Mouse (Mus musculus) lung, adult 2 months (tissue): ENCODE measurements around the gene Man1c1. TPM values are rescaled to one million over a fixed set of nuclear protein-coding genes. Genes with fewer than 3 reads are reported as not detected.

Experiments
- DNase-seq: peaks from one replicate; pipeline ENCODE4 v3.0.0; 2022
- H3K4me1 ChIP-seq: fragments of 200-500 bp; 2 replicates; pipeline ENCODE4 v1.6.1; 2011; ENCODE audit warnings: low read length; ENCODE audit not compliant: control insufficient read depth, insufficient read depth
- H3K4me3 ChIP-seq: fragments of 200-500 bp; replicated peaks from 2 replicates; pipeline ENCODE3; 2011; ENCODE audit warnings: low read depth, mild to moderate bottlenecking, control low read depth, low read length; ENCODE audit errors: extremely low read depth
- CTCF ChIP-seq: fragments of 200-500 bp; IDR thresholded peaks from 2 replicates; pipeline ENCODE4 v1.5.1; 2011; ENCODE audit warnings: mild to moderate bottlenecking, low read length, control low read depth; ENCODE audit not compliant: insufficient read depth
- POLR2A ChIP-seq: fragments of 200-500 bp; IDR thresholded peaks from 2 replicates; pipeline ENCODE4 v1.6.1; 2011; ENCODE audit warnings: low read depth, mild to moderate bottlenecking, control low read depth, low read length, borderline replicate concordance; ENCODE audit errors: extremely low read depth
- WGBS: fragments of 180-500 bp; shearing (Covaris S2); methylation state at CpG from one replicate; pipeline ENCODE4 v1.1.7; 2018; 5-methylcytosine and 5-hydroxymethylcytosine counted together
- polyA plus RNA-seq: library from polyadenylated mRNA; depleted of rRNA; stranded (reverse); fragments of >200 nt; gene quantifications from 2 replicates; pipeline ENCODE4 v1.2.3, GENCODE M21; 2012

Man1c1 gene
- polyA plus RNA-seq, 1 experiment: 15.7 TPM

DNA sequence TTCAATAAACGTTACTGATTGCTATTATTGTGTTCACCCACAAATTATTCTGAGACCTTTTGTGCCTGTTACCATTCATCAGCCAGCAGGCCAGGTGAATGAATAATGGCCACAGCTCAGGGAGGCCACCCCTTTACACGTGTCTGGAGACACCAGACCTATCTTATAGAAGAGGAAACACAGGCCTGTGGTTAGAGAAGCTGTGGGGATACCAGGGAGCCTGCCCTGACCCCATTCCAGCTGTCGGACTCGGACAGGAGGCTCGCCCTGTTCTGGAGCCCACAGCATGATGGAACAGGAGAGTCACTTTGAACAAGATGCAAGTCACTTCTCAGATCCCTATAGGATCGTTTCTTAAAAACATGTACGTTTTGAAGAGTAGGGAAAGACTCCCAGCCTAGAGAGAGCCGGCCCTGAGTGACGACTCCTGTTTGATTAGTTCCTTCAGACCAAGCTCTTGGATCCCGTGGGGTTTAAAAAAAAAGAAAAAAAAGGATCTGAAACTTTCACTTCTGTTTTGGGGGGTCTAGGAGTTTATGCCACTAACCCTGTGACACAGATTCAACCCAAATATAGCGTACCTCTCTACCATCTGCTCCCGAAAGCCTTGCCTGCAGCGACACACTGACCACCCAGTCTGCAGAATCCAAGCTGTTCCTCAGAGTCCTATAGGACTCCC is 85.1 kb downstream of the Man1c1 start:
- TF ChIP-seq POLR2A (no peak), CTCF (no peak)
- DNase-seq: no peak
- 79% methylated on average over 13 of the region's 13 CpGs for WGBS
- no peak overlapping the region for H3K4me3 ChIP-seq
- no peaks in the 10 kb centered on the region; the same call in 1 of the 2 replicates for H3K4me1 ChIP-seq

GRCm38 (mm10) chr4:134617779-134618178 is 86.3 kb downstream of the Man1c1 start:
- H3K4me3 ChIP-seq: no peak overlapping the region
- WGBS: 87% methylated on average over 4 of the region's 4 CpGs
- TF ChIP-seq CTCF: no peak
- TF ChIP-seq POLR2A: no peak

GRCm38 (mm10) chr4:134615929-134616625 is 88.0 kb downstream of the Man1c1 start:
- no peak for DNase-seq
- 92% methylated on average over 15 of the region's 15 CpGs for WGBS
- Histone ChIP-seq H3K4me1 (no peaks in the 10 kb centered on the region), H3K4me3 (no peak overlapping the region)
- TF ChIP-seq POLR2A (no peak), CTCF (no peak)

More at GRCm38 (mm10) chr4:134617779-134618178, 86.3 kb downstream of the Man1c1 start:
- H3K4me1 ChIP-seq: no peaks in the 10 kb centered on the region
- no peak for DNase-seq

GRCm38 (mm10) chr4:134612070-134612667 is 91.9 kb downstream of the Man1c1 start:
- TF ChIP-seq POLR2A (no peak), CTCF (no peak)
- H3K4me3 ChIP-seq: no peak overlapping the region
- 52% methylated on average over 16 of the region's 16 CpGs for WGBS
- no peak for DNase-seq
- no peaks in the 10 kb centered on the region for H3K4me1 ChIP-seq

GRCm38 (mm10) chr4:134610616-134611015 is 93.5 kb downstream of the Man1c1 start:
- DNase-seq: no peak
- Histone ChIP-seq H3K4me3 (no peak overlapping the region), H3K4me1 (no peaks in the 10 kb centered on the region)
- no peak for TF ChIP-seq CTCF
- no peak for TF ChIP-seq POLR2A
- 65% methylated on average over 3 of the region's 3 CpGs for WGBS

GRCm38 (mm10) chr4:134607679-134608078 is 96.4 kb downstream of the Man1c1 start:
- 74% methylated on average over 5 of the region's 5 CpGs for WGBS
- TF ChIP-seq CTCF (no peak), POLR2A (no peak)
- H3K4me1 ChIP-seq: peaks cover 3% of the 10 kb centered on the region; the same call in 1 of the 2 replicates
- no peak overlapping the region for H3K4me3 ChIP-seq
- no peak for DNase-seq

- no peak overlapping the region for H3K4me3 ChIP-seq
Observed at GRCm38 (mm10) chr4:134606054-134606453, 98.0 kb downstream of the Man1c1 start.

GRCm38 (mm10) chr4:134604472-134604871 is 99.6 kb downstream of the Man1c1 start:
- DNase-seq: no peak
- TF ChIP-seq POLR2A: no peak
- Histone ChIP-seq H3K4me3 (no peak overlapping the region), H3K4me1 (peaks cover 12% of the 10 kb centered on the region)
- WGBS: 66% methylated on average over 4 of the region's 4 CpGs

More at GRCm38 (mm10) chr4:134606054-134606453, 98.0 kb downstream of the Man1c1 start:
- no peak for DNase-seq
- WGBS: 36% methylated on average over 5 of the region's 5 CpGs
- TF ChIP-seq CTCF: no peak
- no peak for TF ChIP-seq POLR2A
- H3K4me1 ChIP-seq: peaks cover 12% of the 10 kb centered on the region

GRCm38 (mm10) chr4:134603553-134603952 is 100.5 kb downstream of the Man1c1 start:
- H3K4me3 ChIP-seq: no peak overlapping the region
- TF ChIP-seq POLR2A (no peak), CTCF (no peak)
- 49% methylated on average over 5 of the region's 5 CpGs for WGBS
- H3K4me1 ChIP-seq: peaks cover 12% of the 10 kb centered on the region
- DNase-seq: no peak

DNA sequence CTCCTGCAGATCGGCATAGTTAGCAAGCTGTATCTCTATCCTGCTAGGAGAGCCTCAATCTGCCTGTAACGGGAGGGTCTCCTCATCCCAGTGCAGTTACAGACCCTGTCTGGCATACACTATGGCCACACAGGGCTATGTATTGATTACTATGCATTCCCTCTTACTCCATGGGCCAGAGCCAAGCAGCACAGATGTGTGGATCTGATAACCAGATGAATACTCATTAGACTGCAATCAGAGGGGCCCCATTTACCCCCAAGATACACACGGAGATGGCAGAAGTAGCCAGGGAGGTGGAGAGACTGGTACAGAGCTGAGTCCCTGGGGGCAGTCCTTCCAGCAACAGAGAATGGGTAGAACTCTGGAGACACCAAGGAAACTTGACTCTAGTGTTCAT is 101.5 kb downstream of the Man1c1 start:
- H3K4me3 ChIP-seq: no peak overlapping the region
- peaks cover 12% of the 10 kb centered on the region for H3K4me1 ChIP-seq
- WGBS: 49% methylated on average over 3 of the region's 3 CpGs
- no peak for DNase-seq
- TF ChIP-seq CTCF (no peak), POLR2A (no peak)
